Mouse (Mus musculus): ENCODE data around the gene Myl6. TPM values are rescaled to one million over a fixed set of nuclear protein-coding genes. Genes with fewer than 3 reads are reported as not detected.

Gene Myl6
- polyA plus RNA-seq, 1 experiment from 2014 or later, result 2,543 TPM

DNA sequence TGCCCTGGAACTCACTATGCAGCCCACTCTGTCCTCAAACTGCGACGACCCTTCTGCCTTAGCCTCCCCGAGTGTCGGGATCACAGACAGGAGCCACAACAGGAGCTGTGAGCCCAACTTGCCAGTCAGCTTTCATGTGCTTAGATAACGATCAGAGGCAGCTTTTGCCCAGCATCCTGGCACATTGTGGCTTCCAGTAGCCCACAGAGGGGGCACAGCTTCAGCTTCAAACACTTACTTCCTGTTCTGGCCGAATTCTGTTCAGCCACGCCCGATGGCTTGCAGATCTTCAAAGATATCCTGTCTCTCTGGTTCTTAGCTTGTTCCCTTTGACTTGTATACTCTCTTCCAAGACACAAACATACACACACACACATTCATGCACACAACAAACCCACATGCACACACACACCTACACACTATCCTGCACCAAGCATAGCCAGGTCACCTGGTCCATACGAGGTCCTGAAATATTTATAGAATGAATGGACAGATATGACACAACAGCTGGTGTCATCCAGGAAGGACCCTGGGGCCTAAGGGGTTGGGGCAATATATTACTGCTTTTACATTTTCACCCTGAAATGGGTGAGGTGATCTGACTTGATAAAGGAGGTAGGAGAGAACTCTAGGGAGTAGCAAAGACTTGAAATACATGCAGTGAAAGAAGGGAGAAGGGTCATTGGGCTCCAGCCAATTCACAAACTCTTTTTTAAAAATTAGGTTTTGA is 10.9 kb upstream of the Myl6 start:
- 48% methylated on average over 9 of the region's 9 CpGs for WGBS
- Histone ChIP-seq H3K36me3 (ENCODE audit: control insufficient read depth, insufficient read depth) (0 out of 2 replicates have a peak, but pooled peaks cover 3% of the 10 kb centered on the region), H3K4me2 (replicated peaks; ENCODE audit: low read depth) (no peak overlapping the region), H3K9me3 (ENCODE audit: control insufficient read depth) (no peaks in the 10 kb centered on the region), H3K4me3 (ENCODE audit: low read depth, low read length) (no peak overlapping the region), H3K27me3 (replicated peaks; ENCODE audit: control insufficient read depth, insufficient read depth, low read length) (no peaks in the 10 kb centered on the region), H3K4me1 (replicated peaks; ENCODE audit: control insufficient read depth, insufficient read depth, low read length) (no peaks in the 10 kb centered on the region; the same call in 1 of the 2 replicates), H3K9ac (ENCODE audit: low read depth, low read length) (no peak overlapping the region), H3K27ac (ENCODE audit: low read depth, low read length) (peak overlapping the region; percentile 3; the same call in 1 of the 2 replicates)
- ATAC-seq, result no peak
- no peak for TF ChIP-seq CTCF (IDR thresholded peaks at IDR 0.05; ENCODE audit: low read depth)

DNA sequence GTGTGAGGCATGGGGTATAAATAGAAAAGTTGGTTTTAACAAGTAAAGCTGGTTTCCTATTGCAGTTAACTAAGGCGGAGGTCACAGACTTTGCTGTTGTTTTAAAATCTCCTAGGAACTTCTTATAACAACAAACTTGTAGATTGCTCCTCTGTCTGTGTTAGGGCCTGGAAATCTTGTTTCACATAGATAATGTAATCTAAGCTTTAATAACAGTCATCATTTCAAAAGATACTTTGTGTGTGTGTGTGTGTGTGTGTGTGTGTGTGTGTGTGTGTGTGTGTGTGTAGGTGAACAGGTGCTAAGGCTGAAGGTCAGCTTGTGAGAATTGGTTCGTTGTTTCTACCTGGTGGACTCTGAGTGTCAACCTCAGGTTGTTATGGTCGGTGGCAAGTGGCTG is 10.1 kb upstream of the Myl6 start:
- H3K4me1 ChIP-seq (replicated peaks; ENCODE audit: control insufficient read depth, insufficient read depth, low read length), result no peaks in the 10 kb centered on the region; the same call in 1 of the 2 replicates
- no peaks in the 10 kb centered on the region for H3K36me3 ChIP-seq (ENCODE audit: control insufficient read depth, insufficient read depth)
- H3K4me3 ChIP-seq (ENCODE audit: low read depth, low read length), result no peak overlapping the region
- H3K4me2 ChIP-seq (replicated peaks; ENCODE audit: low read depth), result no peak overlapping the region
- H3K9ac ChIP-seq (ENCODE audit: low read depth, low read length), result no peak overlapping the region
- WGBS, result 67% methylated on average over 3 of the region's 3 CpGs
- no peaks in the 10 kb centered on the region for H3K27me3 ChIP-seq (replicated peaks; ENCODE audit: control insufficient read depth, insufficient read depth, low read length)
- no peak for ATAC-seq
- H3K9me3 ChIP-seq (ENCODE audit: control insufficient read depth), result no peaks in the 10 kb centered on the region
- no peak overlapping the region for H3K27ac ChIP-seq (ENCODE audit: low read depth, low read length)
- no peak for TF ChIP-seq CTCF (IDR thresholded peaks at IDR 0.05; ENCODE audit: low read depth)

DNA sequence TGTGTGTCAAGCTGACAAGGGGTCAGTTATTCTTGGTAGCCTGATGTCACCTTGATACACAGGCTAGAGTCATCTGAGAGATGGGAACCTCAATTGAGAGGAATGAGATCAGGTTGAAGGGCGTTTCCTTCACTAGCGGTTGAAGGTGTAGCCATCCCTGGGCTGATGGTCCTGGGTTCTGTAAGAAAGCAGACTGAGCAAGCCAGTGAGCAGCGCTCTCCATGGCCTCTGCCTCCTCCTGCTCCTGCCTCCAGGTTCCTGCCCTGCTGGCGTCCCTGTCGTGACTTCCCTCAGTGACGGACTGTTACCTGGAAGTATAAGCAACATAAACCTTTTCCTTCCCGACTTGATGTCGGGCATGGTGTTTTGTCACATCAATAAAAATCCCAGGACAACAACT is 9.6 kb upstream of the Myl6 start:
- H3K27me3 ChIP-seq (replicated peaks; ENCODE audit: control insufficient read depth, insufficient read depth, low read length), result no peaks in the 10 kb centered on the region
- no peak for TF ChIP-seq CTCF (IDR thresholded peaks at IDR 0.05; ENCODE audit: low read depth)
- no peak overlapping the region for H3K4me2 ChIP-seq (replicated peaks; ENCODE audit: low read depth)
- no peaks in the 10 kb centered on the region for H3K9me3 ChIP-seq (ENCODE audit: control insufficient read depth)
- no peak for ATAC-seq
- WGBS, result 84% methylated on average over 8 of the region's 8 CpGs
- no peaks in the 10 kb centered on the region for H3K36me3 ChIP-seq (ENCODE audit: control insufficient read depth, insufficient read depth)
- H3K27ac ChIP-seq (ENCODE audit: low read depth, low read length), result no peak overlapping the region
- no peaks in the 10 kb centered on the region; the same call in 1 of the 2 replicates for H3K4me1 ChIP-seq (replicated peaks; ENCODE audit: control insufficient read depth, insufficient read depth, low read length)
- no peak overlapping the region for H3K4me3 ChIP-seq (ENCODE audit: low read depth, low read length)
- H3K9ac ChIP-seq (ENCODE audit: low read depth, low read length), result no peak overlapping the region

DNA sequence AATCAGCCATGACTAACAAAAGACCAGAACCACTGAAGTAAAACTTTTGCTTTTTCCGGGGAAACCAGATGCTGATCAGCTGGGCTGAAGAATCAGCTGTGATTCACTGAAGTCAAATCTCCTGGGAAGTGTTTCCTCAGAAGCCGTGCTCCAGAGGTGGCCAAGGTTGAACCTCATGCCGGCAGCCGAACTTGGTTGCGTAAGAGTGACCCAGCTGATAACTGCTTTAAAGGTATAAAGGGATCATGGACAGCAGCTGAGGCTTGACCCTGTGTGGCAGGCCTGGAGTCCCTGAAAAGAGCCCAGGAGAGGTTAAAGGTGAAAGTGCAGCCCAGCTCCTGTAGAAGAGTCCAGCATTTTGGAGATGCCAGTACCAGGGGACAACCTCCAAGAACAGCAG is 8.4 kb upstream of the Myl6 start:
- Histone ChIP-seq H3K9ac (ENCODE audit: low read depth, low read length) (no peak overlapping the region), H3K36me3 (ENCODE audit: control insufficient read depth, insufficient read depth) (no peaks in the 10 kb centered on the region), H3K27ac (ENCODE audit: low read depth, low read length) (peak overlapping the region; percentile 24; the same call in 1 of the 2 replicates), H3K4me3 (ENCODE audit: low read depth, low read length) (no peak overlapping the region), H3K4me1 (replicated peaks; ENCODE audit: control insufficient read depth, insufficient read depth, low read length) (no peaks in the 10 kb centered on the region; the same call in 1 of the 2 replicates), H3K27me3 (replicated peaks; ENCODE audit: control insufficient read depth, insufficient read depth, low read length) (no peaks in the 10 kb centered on the region), H3K9me3 (ENCODE audit: control insufficient read depth) (no peaks in the 10 kb centered on the region), H3K4me2 (replicated peaks; ENCODE audit: low read depth) (no peak overlapping the region)
- WGBS, result 31% methylated on average over 5 of the region's 5 CpGs
- no peak; the same call in 1 of the 2 replicates for ATAC-seq
- TF ChIP-seq CTCF (IDR thresholded peaks at IDR 0.05; ENCODE audit: low read depth), result no peak

DNA sequence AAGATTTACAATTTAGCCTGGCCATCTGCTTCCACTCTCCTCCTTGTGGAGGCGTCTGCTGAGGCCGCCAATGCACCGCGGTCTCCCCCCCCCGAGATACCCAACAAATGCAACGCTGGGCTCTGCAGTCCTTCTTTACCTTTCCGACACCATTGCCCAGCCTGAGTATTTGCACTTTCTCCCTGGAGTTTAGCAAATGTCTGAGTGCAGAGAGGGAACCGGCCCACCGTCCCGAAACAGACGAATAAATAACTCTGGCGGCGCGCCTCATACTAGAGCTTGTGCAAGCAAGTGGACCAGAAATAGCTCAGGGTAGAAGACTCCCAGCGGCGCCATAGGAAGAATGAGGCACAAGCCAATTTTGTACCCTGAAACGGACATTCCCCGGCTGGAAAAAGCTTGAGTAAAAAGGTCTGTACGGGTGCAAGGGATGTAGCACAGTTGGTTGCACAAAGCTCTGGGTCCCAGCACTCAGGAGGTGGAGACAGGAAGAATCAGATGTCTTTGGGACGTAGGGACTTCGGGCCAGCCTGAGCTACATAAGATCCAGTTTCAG is 5.2 kb upstream of the Myl6 start:
- H3K36me3 ChIP-seq (ENCODE audit: control insufficient read depth, insufficient read depth), result no peaks in the 10 kb centered on the region
- ATAC-seq, result peak; percentile 21
- H3K4me2 ChIP-seq (replicated peaks; ENCODE audit: low read depth), result peak overlapping the region; percentile 77
- no peaks in the 10 kb centered on the region for H3K4me1 ChIP-seq (replicated peaks; ENCODE audit: control insufficient read depth, insufficient read depth, low read length)
- under 1% methylated on average over 21 of the region's 21 CpGs for WGBS
- H3K9me3 ChIP-seq (ENCODE audit: control insufficient read depth), result no peaks in the 10 kb centered on the region
- peak overlapping the region; percentile 53 for H3K4me3 ChIP-seq (ENCODE audit: low read depth, low read length)
- H3K27ac ChIP-seq (ENCODE audit: low read depth, low read length), result peak overlapping the region; percentile 86
- H3K27me3 ChIP-seq (replicated peaks; ENCODE audit: control insufficient read depth, insufficient read depth, low read length), result no peaks in the 10 kb centered on the region
- peak overlapping the region; percentile 40 for H3K9ac ChIP-seq (ENCODE audit: low read depth, low read length)
- TF ChIP-seq CTCF (IDR thresholded peaks at IDR 0.05; ENCODE audit: low read depth), result no peak

DNA sequence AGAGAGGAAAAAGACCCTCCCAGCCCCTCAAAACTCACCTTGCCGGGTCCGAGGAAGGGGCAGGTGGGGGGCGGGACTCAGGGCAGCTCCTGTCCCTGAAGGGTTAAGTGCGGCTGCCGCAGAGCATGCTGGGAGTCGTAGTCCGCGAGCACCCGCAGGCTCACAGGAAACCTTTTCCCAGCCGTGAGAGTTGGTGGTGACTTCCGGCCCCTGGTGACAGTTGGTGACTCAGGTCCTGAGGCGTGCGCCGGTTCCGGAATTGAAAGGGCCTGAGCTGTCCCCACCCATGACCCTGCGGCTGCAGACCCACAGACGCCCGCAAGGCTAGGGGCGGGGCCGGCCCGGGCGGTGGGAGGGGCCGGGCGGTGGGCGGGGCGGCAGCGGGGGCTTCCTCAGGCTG is 4.6 kb upstream of the Myl6 start, which contains the start of gene Myl6b:
TSS of gene Myl6b (minus strand) at position 96 of the 400 bp plus-strand sequence.
- H3K9me3 ChIP-seq (ENCODE audit: control insufficient read depth), result no peaks in the 10 kb centered on the region
- no peaks in the 10 kb centered on the region for H3K4me1 ChIP-seq (replicated peaks; ENCODE audit: control insufficient read depth, insufficient read depth, low read length)
- H3K4me3 ChIP-seq (ENCODE audit: low read depth, low read length), result peak within 1 kb of the TSS; percentile 53
- peak within 1 kb of the TSS; percentile 86 for H3K27ac ChIP-seq (ENCODE audit: low read depth, low read length)
- no peak for TF ChIP-seq CTCF (IDR thresholded peaks at IDR 0.05; ENCODE audit: low read depth)
- ATAC-seq, result peak; percentile 88
- no peaks in the 10 kb centered on the region for H3K27me3 ChIP-seq (replicated peaks; ENCODE audit: control insufficient read depth, insufficient read depth, low read length)
- H3K9ac ChIP-seq (ENCODE audit: low read depth, low read length), result peak within 1 kb of the TSS; percentile 40
- H3K36me3 ChIP-seq (ENCODE audit: control insufficient read depth, insufficient read depth), result no peaks in the 10 kb centered on the region
- whole genome bisulfite sequencing, result under 1% methylated on average over 27 of the region's 27 CpGs
- H3K4me2 ChIP-seq (replicated peaks; ENCODE audit: low read depth), result peak within 1 kb of the TSS; percentile 77
